Mouse (Mus musculus): ENCODE data around the gene Ces5a. TPM values are rescaled to one million over a fixed set of nuclear protein-coding genes. Genes with fewer than 3 reads are reported as not detected.

The Ces5a gene
- not detected for total RNA-seq (2023)

DNA sequence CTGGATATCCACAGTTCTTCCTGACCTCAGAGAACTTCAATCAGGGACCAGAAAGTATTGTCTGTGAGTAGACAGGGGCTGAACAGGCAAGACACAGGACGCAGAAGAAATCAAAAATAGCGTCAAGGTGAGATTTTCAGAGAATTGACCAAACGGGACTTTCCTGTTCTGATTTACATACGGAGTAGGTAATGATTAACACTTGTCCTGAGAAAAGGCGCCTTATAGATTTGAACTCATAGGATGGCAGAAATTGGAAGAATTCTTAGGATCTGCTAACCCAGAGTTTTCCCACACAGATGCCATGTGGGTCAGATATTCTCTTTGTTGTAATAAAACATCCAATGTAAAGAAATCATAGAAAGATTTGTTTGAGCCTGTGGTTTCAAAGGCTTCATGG, at the start of gene Ces5a:
Gene Ces5a (minus strand): TSS at position 101 of the 400 bp plus-strand sequence.

Other genes with a start within 250 kb of the Ces5a start
- gene Ces1g, start 198.5 kb downstream of the Ces5a start, total RNA-seq (2023) = not detected
- gene Ces1h, start 156.1 kb downstream of the Ces5a start, total RNA-seq (2023) = not detected

Data from B cell, adult 67 days (primary cell).